Mouse (Mus musculus) lung, adult 2 months (tissue): ENCODE measurements at regions not wholly inside any gene's neighbourhood (a gene's known extent, or its start where the extent isn't known, plus 50 kb on each side); places are given as distances from the start of the nearest gene placed in this dataset.

Experiments
- CTCF ChIP-seq: fragments of 200-500 bp; IDR thresholded peaks from 2 replicates; pipeline ENCODE4 v1.5.1; 2011; ENCODE audit warnings: mild to moderate bottlenecking, low read length, control low read depth; ENCODE audit not compliant: insufficient read depth
- POLR2A ChIP-seq: fragments of 200-500 bp; IDR thresholded peaks from 2 replicates; pipeline ENCODE4 v1.6.1; 2011; ENCODE audit warnings: low read depth, mild to moderate bottlenecking, control low read depth, low read length, borderline replicate concordance; ENCODE audit errors: extremely low read depth

DNA sequence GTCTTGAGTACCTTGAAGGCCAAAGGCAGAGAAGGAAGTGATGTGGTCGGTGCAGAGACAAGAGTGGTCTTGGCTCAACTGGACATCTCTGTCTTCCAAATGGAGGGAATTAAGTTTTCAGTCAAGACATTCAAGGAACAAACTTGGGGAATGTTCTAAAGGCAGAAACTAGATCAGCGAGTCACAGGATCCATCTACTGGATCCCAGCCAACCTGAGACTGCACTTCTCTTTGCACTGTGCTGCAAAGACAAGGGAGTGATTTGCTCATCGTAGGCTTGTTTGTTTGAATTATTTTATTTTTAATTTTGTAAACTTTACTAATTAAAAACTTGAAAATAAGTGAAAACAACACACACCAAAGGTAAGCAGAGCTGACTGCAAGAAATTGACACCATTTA is 875.8 kb downstream of the Zfp704 start:
- TF ChIP-seq CTCF (no peak), POLR2A (no peak)
